Mouse (Mus musculus): ENCODE data around the gene Tmbim7. TPM values are rescaled to one million over a fixed set of nuclear protein-coding genes. Genes with fewer than 3 reads are reported as not detected.

Gene Tmbim7
- polyA plus RNA-seq, 1 experiment from 2014 or later: not detected

DNA sequence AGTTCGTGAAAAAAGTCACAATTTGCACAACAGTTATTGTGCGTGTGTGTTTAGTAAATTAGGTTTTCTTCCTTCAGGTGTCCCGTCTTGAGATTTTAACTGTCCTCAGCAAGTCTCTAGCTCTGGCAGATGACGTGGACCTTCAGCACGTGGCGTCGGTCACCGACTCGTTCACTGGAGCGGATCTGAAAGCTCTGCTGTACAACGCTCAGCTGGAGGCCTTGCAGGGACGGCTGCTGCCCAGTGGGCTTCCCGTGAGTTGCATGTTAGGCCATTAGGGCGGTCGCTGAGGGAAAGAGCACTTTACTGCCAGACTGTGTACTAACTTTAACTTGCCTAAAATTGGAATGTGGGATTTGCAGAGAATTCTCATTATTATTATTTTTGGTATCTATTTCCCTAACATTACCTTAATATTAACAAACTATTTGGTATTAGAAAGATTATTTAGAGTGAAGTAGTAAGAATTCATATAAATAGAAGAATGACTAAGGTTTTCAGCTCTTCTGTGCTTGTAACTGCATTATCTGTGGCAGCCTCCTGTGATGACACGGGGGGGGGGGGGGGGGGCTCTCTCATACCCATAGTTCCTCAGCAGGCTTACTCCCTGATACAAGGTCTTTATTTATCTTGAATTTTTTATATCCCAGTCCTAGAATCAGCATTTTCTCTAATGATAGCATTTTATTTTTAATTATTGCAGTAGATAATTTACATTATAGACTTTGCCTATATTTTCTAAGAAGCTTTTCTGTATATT lies 19.3 kb upstream of the Tmbim7 start:
- Histone ChIP-seq H3K4me1 (replicated peaks; ENCODE audit: control insufficient read depth, insufficient read depth, low read length) (no peaks in the 10 kb centered on the region), H3K27me3 (replicated peaks; ENCODE audit: control insufficient read depth, insufficient read depth, low read length) (no peaks in the 10 kb centered on the region), H3K4me3 (ENCODE audit: low read depth, low read length) (no peak overlapping the region), H3K4me2 (replicated peaks; ENCODE audit: low read depth) (no peak overlapping the region), H3K9ac (ENCODE audit: low read depth, low read length) (no peak overlapping the region), H3K27ac (ENCODE audit: low read depth, low read length) (no peak overlapping the region), H3K9me3 (ENCODE audit: control insufficient read depth) (no peaks in the 10 kb centered on the region), H3K36me3 (ENCODE audit: control insufficient read depth, insufficient read depth) (peaks cover 23% of the 10 kb centered on the region)
- no peak for ATAC-seq
- no peak for TF ChIP-seq CTCF (IDR thresholded peaks at IDR 0.05; ENCODE audit: low read depth)
- 84% methylated on average over 16 of the region's 16 CpGs for WGBS

DNA sequence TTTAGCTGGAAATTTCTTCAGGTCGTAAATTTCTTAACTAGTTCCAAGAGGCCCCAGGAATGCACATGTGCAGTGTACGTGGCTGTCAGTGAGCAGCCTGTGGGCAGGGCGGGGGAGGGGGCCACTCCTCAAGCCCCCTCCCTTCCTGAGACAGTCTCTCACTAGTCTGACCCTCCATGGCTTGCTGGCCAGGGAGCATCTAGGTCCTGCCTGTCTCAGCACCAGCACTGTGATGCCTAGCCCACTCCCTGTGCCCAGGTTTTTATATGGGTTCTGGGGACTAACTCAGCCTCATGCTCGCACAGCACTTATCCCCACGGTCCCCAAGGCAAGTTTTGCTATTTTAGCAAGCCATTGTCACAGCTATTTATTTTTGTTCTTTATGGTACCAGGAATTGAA lies 18.7 kb upstream of the Tmbim7 start:
- ATAC-seq: no peak
- H3K4me1 ChIP-seq (replicated peaks; ENCODE audit: control insufficient read depth, insufficient read depth, low read length): no peaks in the 10 kb centered on the region

DNA sequence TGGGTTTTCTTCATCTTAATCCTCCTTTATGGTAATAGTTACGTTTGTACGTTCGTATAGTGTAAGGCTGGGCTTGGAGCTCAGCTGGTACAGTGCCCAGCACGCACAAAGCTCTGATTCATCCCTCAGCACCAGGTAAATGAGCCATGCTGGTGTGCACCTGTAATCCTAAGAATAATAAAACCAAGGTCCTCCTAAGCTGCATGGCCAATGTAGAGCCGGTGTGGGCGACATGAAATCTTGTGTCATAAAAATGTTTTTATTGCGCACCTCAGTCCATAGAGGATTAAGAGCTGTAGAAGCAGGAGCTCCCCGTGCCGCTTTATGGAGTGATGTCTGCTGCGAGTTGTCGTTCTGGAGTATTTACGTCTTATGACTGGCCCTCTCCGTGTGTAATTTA lies 17.7 kb upstream of the Tmbim7 start:
- no peak overlapping the region for H3K4me2 ChIP-seq (replicated peaks; ENCODE audit: low read depth)
- H3K9ac ChIP-seq (ENCODE audit: low read depth, low read length): no peak overlapping the region
- H3K36me3 ChIP-seq (ENCODE audit: control insufficient read depth, insufficient read depth): peaks cover 20% of the 10 kb centered on the region
- WGBS: 64% methylated on average over 13 of the region's 13 CpGs
- H3K27ac ChIP-seq (ENCODE audit: low read depth, low read length): no peak overlapping the region
- no peak for ATAC-seq
- no peaks in the 10 kb centered on the region for H3K9me3 ChIP-seq (ENCODE audit: control insufficient read depth)
- H3K4me1 ChIP-seq (replicated peaks; ENCODE audit: control insufficient read depth, insufficient read depth, low read length): no peaks in the 10 kb centered on the region
- no peak overlapping the region for H3K4me3 ChIP-seq (ENCODE audit: low read depth, low read length)
- no peak for TF ChIP-seq CTCF (IDR thresholded peaks at IDR 0.05; ENCODE audit: low read depth)
- H3K27me3 ChIP-seq (replicated peaks; ENCODE audit: control insufficient read depth, insufficient read depth, low read length): no peaks in the 10 kb centered on the region

More for the DNA sequence above, 18.7 kb upstream of the Tmbim7 start:
- WGBS: 79% methylated on average over 5 of the region's 5 CpGs
- peaks cover 20% of the 10 kb centered on the region for H3K36me3 ChIP-seq (ENCODE audit: control insufficient read depth, insufficient read depth)
- no peak for TF ChIP-seq CTCF (IDR thresholded peaks at IDR 0.05; ENCODE audit: low read depth)
- H3K27me3 ChIP-seq (replicated peaks; ENCODE audit: control insufficient read depth, insufficient read depth, low read length): no peaks in the 10 kb centered on the region
- no peak overlapping the region for H3K9ac ChIP-seq (ENCODE audit: low read depth, low read length)
- H3K4me2 ChIP-seq (replicated peaks; ENCODE audit: low read depth): no peak overlapping the region
- no peak overlapping the region for H3K4me3 ChIP-seq (ENCODE audit: low read depth, low read length)
- H3K27ac ChIP-seq (ENCODE audit: low read depth, low read length): no peak overlapping the region
- no peaks in the 10 kb centered on the region for H3K9me3 ChIP-seq (ENCODE audit: control insufficient read depth)

DNA sequence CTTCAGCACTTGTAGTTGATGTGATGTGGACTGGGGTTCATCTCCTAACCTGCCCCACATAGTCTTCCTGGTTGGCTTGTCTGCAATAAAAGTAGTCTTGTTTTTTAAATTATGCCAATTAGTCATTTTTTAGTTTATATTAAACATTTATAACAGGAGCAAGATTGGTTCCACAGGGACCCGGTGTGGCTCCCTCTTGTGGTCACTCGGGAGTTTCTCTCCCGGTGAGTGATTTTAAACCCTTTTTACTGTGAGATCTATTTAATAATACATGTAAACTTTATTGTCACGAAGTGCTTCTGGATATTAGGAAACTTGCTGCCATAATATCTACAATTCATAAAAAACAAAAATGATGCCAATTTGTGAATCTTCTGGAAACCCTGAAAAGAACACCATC lies 17.0 kb upstream of the Tmbim7 start:
- Histone ChIP-seq H3K4me2 (replicated peaks; ENCODE audit: low read depth) (no peak overlapping the region), H3K9ac (ENCODE audit: low read depth, low read length) (no peak overlapping the region), H3K9me3 (ENCODE audit: control insufficient read depth) (no peaks in the 10 kb centered on the region), H3K4me3 (ENCODE audit: low read depth, low read length) (no peak overlapping the region), H3K4me1 (replicated peaks; ENCODE audit: control insufficient read depth, insufficient read depth, low read length) (no peaks in the 10 kb centered on the region), H3K27me3 (replicated peaks; ENCODE audit: control insufficient read depth, insufficient read depth, low read length) (no peaks in the 10 kb centered on the region), H3K36me3 (ENCODE audit: control insufficient read depth, insufficient read depth) (peaks cover 20% of the 10 kb centered on the region), H3K27ac (ENCODE audit: low read depth, low read length) (no peak overlapping the region)
- WGBS: 76% methylated on average over 4 of the region's 4 CpGs
- no peak for ATAC-seq
- peak; percentile 54 for TF ChIP-seq CTCF (IDR thresholded peaks at IDR 0.05; ENCODE audit: low read depth)

DNA sequence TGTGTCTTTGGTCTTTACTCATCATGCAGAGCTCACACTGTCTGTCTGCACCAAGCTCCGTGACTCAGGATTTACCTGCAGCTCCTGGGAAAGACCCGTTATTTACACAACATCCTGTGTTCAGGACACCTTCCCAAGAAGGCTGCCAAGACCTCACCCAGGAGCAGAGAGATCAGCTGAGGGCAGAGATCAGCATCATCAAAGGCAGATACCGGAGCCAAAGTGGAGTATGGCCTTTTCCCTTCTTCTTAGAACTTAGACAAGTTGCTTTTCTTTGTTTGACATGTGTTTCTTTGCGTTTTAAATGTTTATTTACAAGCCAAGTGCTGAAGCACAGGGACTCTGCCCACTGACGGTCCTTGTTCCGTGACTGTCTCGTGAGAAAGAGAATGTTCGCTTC lies 15.7 kb upstream of the Tmbim7 start:
- Histone ChIP-seq H3K27ac (ENCODE audit: low read depth, low read length) (no peak overlapping the region), H3K27me3 (replicated peaks; ENCODE audit: control insufficient read depth, insufficient read depth, low read length) (no peaks in the 10 kb centered on the region), H3K9me3 (ENCODE audit: control insufficient read depth) (no peaks in the 10 kb centered on the region), H3K4me1 (replicated peaks; ENCODE audit: control insufficient read depth, insufficient read depth, low read length) (no peaks in the 10 kb centered on the region), H3K4me3 (ENCODE audit: low read depth, low read length) (no peak overlapping the region), H3K36me3 (ENCODE audit: control insufficient read depth, insufficient read depth) (peaks cover 14% of the 10 kb centered on the region), H3K9ac (ENCODE audit: low read depth, low read length) (no peak overlapping the region), H3K4me2 (replicated peaks; ENCODE audit: low read depth) (no peak overlapping the region)
- no peak for TF ChIP-seq CTCF (IDR thresholded peaks at IDR 0.05; ENCODE audit: low read depth)
- WGBS: 78% methylated on average over 8 of the region's 8 CpGs
- no peak for ATAC-seq

DNA sequence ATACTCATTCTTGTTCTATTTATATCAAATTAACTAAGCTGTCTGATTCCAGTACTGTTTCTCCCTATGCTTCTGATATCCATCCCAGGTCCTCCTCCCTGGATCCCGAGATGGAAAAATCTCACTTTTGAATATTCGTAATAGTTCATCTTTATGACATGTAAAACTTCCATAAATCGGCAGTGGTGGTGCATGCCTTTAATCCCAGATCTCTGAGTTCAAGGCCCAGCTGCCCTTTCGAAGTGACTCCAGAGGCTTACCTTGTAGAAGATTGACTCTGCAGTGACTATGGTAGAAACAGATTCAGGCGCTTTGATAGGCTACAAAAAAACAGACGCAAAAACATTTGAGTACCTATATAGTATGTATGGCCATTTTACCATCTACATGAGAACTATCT lies 6.4 kb upstream of the Tmbim7 start:
- no peak overlapping the region for H3K4me3 ChIP-seq (ENCODE audit: low read depth, low read length)
- 92% methylated on average over 6 of the region's 6 CpGs for WGBS
- H3K9ac ChIP-seq (ENCODE audit: low read depth, low read length): no peak overlapping the region
- no peak for TF ChIP-seq CTCF (IDR thresholded peaks at IDR 0.05; ENCODE audit: low read depth)
- no peak overlapping the region for H3K27ac ChIP-seq (ENCODE audit: low read depth, low read length)
- no peak overlapping the region for H3K4me2 ChIP-seq (replicated peaks; ENCODE audit: low read depth)
- H3K9me3 ChIP-seq (ENCODE audit: control insufficient read depth): no peaks in the 10 kb centered on the region
- no peaks in the 10 kb centered on the region for H3K27me3 ChIP-seq (replicated peaks; ENCODE audit: control insufficient read depth, insufficient read depth, low read length)
- H3K36me3 ChIP-seq (ENCODE audit: control insufficient read depth, insufficient read depth): peaks cover 35% of the 10 kb centered on the region
- ATAC-seq: no peak
- H3K4me1 ChIP-seq (replicated peaks; ENCODE audit: control insufficient read depth, insufficient read depth, low read length): 0 out of 2 replicates have a peak, but pooled peaks cover 3% of the 10 kb centered on the region

Data from intestine, postnatal 0 days (tissue).